ENCODE assay signal across 13 mouse cellular contexts in genomic region chr12:70293927-70294684, GRCm38 (mm10). TPM values are rescaled to one million over a fixed set of nuclear protein-coding genes. Genes with fewer than 3 reads are reported as not detected.
DNase-seq lines count a peak whose midpoint lies in the region; ATAC-seq and TF ChIP-seq lines count a peak whose summit lies in the region.
"Had no signal": no experiment of that assay in that cellular context is flagged by ENCODE, and none has a peak within 500 bp of the region (broad histone marks: within the 10 kb centered on the region; RNA-seq: fewer than 3 reads in every experiment).

No protein-coding gene starts in this region.

- no peak overlapping the region for H3K9ac ChIP-seq in forebrain, embryonic 12.5 days
- no peak overlapping the region for H3K9ac ChIP-seq in lung, postnatal 0 days (replicated peaks; ENCODE audit: low read depth)
- H3K9ac ChIP-seq in forebrain, embryonic 11.5 days (ENCODE audit: low read length): no peak overlapping the region
- no peak overlapping the region for H3K9ac ChIP-seq in neural tube, embryonic 13.5 days
- H3K9ac ChIP-seq: embryonic facial prominence, embryonic 13.5 days had no signal

- no peak for TF ChIP-seq POLR2A in lung, adult 2 months (IDR thresholded peaks at IDR 0.05; ENCODE audit: borderline replicate concordance, extremely low read depth, low read depth, low read length)

- no peak overlapping the region for H3K4me2 ChIP-seq in forebrain, embryonic 12.5 days
- H3K4me2 ChIP-seq in lung, postnatal 0 days (replicated peaks; ENCODE audit: low read depth, low read length): no peak overlapping the region
- no peak overlapping the region for H3K4me2 ChIP-seq in forebrain, embryonic 11.5 days (ENCODE audit: low read depth, low read length, severe bottlenecking)
- H3K4me2 ChIP-seq in neural tube, embryonic 13.5 days: no peak overlapping the region
- H3K4me2 ChIP-seq: embryonic facial prominence, embryonic 13.5 days had no signal

- TF ChIP-seq EP300 in lung, postnatal 0 days (IDR thresholded peaks at IDR 0.05): no peak

- H3K9me3 ChIP-seq in forebrain, embryonic 10.5 days: peaks cover 3% of the 10 kb centered on the region; the same call in 1 of the 2 replicates
- no peaks in the 10 kb centered on the region for H3K9me3 ChIP-seq in forebrain, embryonic 12.5 days
- H3K9me3 ChIP-seq in lung, postnatal 0 days (ENCODE audit: low read length): no peaks in the 10 kb centered on the region
- H3K9me3 ChIP-seq in forebrain, embryonic 11.5 days (ENCODE audit: control insufficient read depth, low read length): no peaks in the 10 kb centered on the region
- no peaks in the 10 kb centered on the region for H3K9me3 ChIP-seq in neural tube, embryonic 13.5 days
- H3K9me3 ChIP-seq: embryonic facial prominence, embryonic 13.5 days had no signal

- TF ChIP-seq CTCF in lung, postnatal 0 days (IDR thresholded peaks at IDR 0.05): 0 out of 2 replicates have a peak, but pooled peaks have one; percentile 7
- no peak for TF ChIP-seq CTCF in lung, adult 2 months (IDR thresholded peaks at IDR 0.05; ENCODE audit: insufficient read depth, low read length)

- DNase-seq in forebrain, embryonic 10.5 days (ENCODE audit: extremely low spot score, low spot score): no peak
- no peak for DNase-seq in lung, postnatal 0 days (ENCODE audit: low spot score)
- no peak for DNase-seq in lung, adult 2 months
- DNase-seq in forebrain, embryonic 11.5 days (ENCODE audit: low spot score): no peak
- DNase-seq in thymus, adult 18-20 months: no peak
- DNase-seq in right cerebral cortex, postnatal 25 days: no peak
- DNase-seq: cerebellum, adult 8-10 months; kidney, adult 8-10 months; right cerebral cortex, postnatal 14 days had no signal

- H3K4me1 ChIP-seq in forebrain, embryonic 10.5 days: peaks cover 13% of the 10 kb centered on the region
- peaks cover 19% of the 10 kb centered on the region for H3K4me1 ChIP-seq in forebrain, embryonic 12.5 days
- H3K4me1 ChIP-seq in lung, postnatal 0 days (ENCODE audit: insufficient read depth, low read depth, low read length): no peaks in the 10 kb centered on the region
- H3K4me1 ChIP-seq in lung, adult 2 months (ENCODE audit: control insufficient read depth, insufficient read depth, low read length): no peaks in the 10 kb centered on the region
- H3K4me1 ChIP-seq in forebrain, embryonic 11.5 days (replicated peaks; ENCODE audit: control insufficient read depth, insufficient read depth, low read length): no peaks in the 10 kb centered on the region
- H3K4me1 ChIP-seq in neural tube, embryonic 13.5 days (replicated peaks): peaks cover 23% of the 10 kb centered on the region
- H3K4me1 ChIP-seq: embryonic facial prominence, embryonic 13.5 days had no signal

- 0 out of 2 replicates have a peak overlapping the region, but pooled peaks have one; percentile 15 for H3K27ac ChIP-seq in forebrain, embryonic 10.5 days
- H3K27ac ChIP-seq in forebrain, embryonic 12.5 days: no peak overlapping the region
- H3K27ac ChIP-seq in lung, postnatal 0 days (ENCODE audit: low read length): no peak overlapping the region
- H3K27ac ChIP-seq in forebrain, embryonic 11.5 days (ENCODE audit: low read depth, low read length): no peak overlapping the region
- peak overlapping the region; percentile 57; the same call in 1 of the 2 replicates for H3K27ac ChIP-seq in neural tube, embryonic 13.5 days (replicated peaks)
- H3K27ac ChIP-seq: embryonic facial prominence, embryonic 13.5 days had no signal

- WGBS in forebrain, embryonic 10.5 days: 64% methylated on average over 5 of the region's 5 CpGs
- WGBS in forebrain, embryonic 12.5 days: 41% methylated on average over 5 of the region's 5 CpGs
- 64% methylated on average over 5 of the region's 5 CpGs for WGBS in lung, postnatal 0 days
- WGBS in lung, adult 2 months: 67% methylated on average over 5 of the region's 5 CpGs
- WGBS in forebrain, embryonic 11.5 days: 57% methylated on average over 5 of the region's 5 CpGs
- 21% methylated on average over 5 of the region's 5 CpGs for WGBS in neural tube, embryonic 13.5 days

- no peaks in the 10 kb centered on the region for H3K27me3 ChIP-seq in forebrain, embryonic 10.5 days (ENCODE audit: poor library complexity, severe bottlenecking)
- H3K27me3 ChIP-seq in forebrain, embryonic 12.5 days: no peaks in the 10 kb centered on the region
- H3K27me3 ChIP-seq in lung, postnatal 0 days (replicated peaks; ENCODE audit: insufficient read depth, low read length): no peaks in the 10 kb centered on the region
- no peaks in the 10 kb centered on the region for H3K27me3 ChIP-seq in forebrain, embryonic 11.5 days (ENCODE audit: control insufficient read depth, insufficient read depth, low read length)
- H3K27me3 ChIP-seq in neural tube, embryonic 13.5 days: no peaks in the 10 kb centered on the region
- H3K27me3 ChIP-seq: embryonic facial prominence, embryonic 13.5 days had no signal

- H3K36me3 ChIP-seq in forebrain, embryonic 10.5 days (replicated peaks): no peaks in the 10 kb centered on the region
- no peaks in the 10 kb centered on the region for H3K36me3 ChIP-seq in forebrain, embryonic 12.5 days (replicated peaks)
- no peaks in the 10 kb centered on the region for H3K36me3 ChIP-seq in lung, postnatal 0 days (ENCODE audit: insufficient read depth, low read length)
- no peaks in the 10 kb centered on the region for H3K36me3 ChIP-seq in forebrain, embryonic 11.5 days (ENCODE audit: control insufficient read depth, insufficient read depth, low read length)
- H3K36me3 ChIP-seq in neural tube, embryonic 13.5 days: peaks cover 17% of the 10 kb centered on the region
- H3K36me3 ChIP-seq: embryonic facial prominence, embryonic 13.5 days had no signal

- ATAC-seq in forebrain, embryonic 12.5 days (ENCODE audit: low FRiP score): no peak
- no peak for ATAC-seq in lung, postnatal 0 days
- ATAC-seq in forebrain, embryonic 11.5 days (replicated peaks; ENCODE audit: low FRiP score): 0 out of 2 replicates have a peak, but pooled peaks have one; percentile 36
- ATAC-seq in neural tube, embryonic 13.5 days (ENCODE audit: low read depth): peak; percentile 77

- no peak overlapping the region for H3K4me3 ChIP-seq in forebrain, embryonic 10.5 days
- no peak overlapping the region for H3K4me3 ChIP-seq in forebrain, embryonic 12.5 days (replicated peaks)
- H3K4me3 ChIP-seq in lung, postnatal 0 days (ENCODE audit: low read depth, low read length): no peak overlapping the region
- H3K4me3 ChIP-seq in lung, adult 2 months (replicated peaks; ENCODE audit: extremely low read depth, low read depth, low read length): no peak overlapping the region
- no peak overlapping the region for H3K4me3 ChIP-seq in forebrain, embryonic 11.5 days (ENCODE audit: low read depth, low read length)
- H3K4me3 ChIP-seq in neural tube, embryonic 13.5 days: no peak overlapping the region
- H3K4me3 ChIP-seq: embryonic facial prominence, embryonic 13.5 days had no signal

RNA-seq across cellular contexts. Expression of gene Trim9, which starts 53.3 kb away (rescaled TPM):
- polyA plus RNA-seq in forebrain, embryonic 10.5 days (2016; fragmentation: Nextera tagmentation; extraction: Ambion mirVana): 8.7 and 10.1 TPM in 2 replicates
- 17.5 and 18.1 TPM in 2 replicates for polyA plus RNA-seq in forebrain, embryonic 12.5 days (2016; fragmentation: Nextera tagmentation; extraction: Ambion mirVana)
- 0.42 and 0.43 TPM in 2 replicates for polyA plus RNA-seq in lung, postnatal 0 days (2015; fragmentation: Nextera tagmentation; extraction: Ambion mirVana)
- polyA plus RNA-seq in lung, adult 2 months (2012; rRNA removed): 0.06 and 0.28 TPM in 2 replicates
- polyA plus RNA-seq in forebrain, embryonic 11.5 days (2014; fragmentation: Nextera tagmentation; extraction: Ambion mirVana): 14.5 and 15.5 TPM in 2 replicates
- polyA plus RNA-seq in neural tube, embryonic 13.5 days (2015; fragmentation: Nextera tagmentation; extraction: Ambion mirVana): 61.0 and 62.3 TPM in 2 replicates
- polyA plus RNA-seq: C2C12 had no signal

Comparison
In these comparisons a context has a peak if more than half of its experiments do, and no peak if none do; other contexts are left out.
1. H3K27ac ChIP-seq: peak in forebrain, embryonic 10.5 days (single experiment) and neural tube, embryonic 13.5 days (single experiment); none in forebrain, embryonic 12.5 days (single experiment), lung, postnatal 0 days (single experiment) and forebrain, embryonic 11.5 days (single experiment).
2. ATAC-seq: peak in forebrain, embryonic 11.5 days (single experiment) and neural tube, embryonic 13.5 days (single experiment); none in forebrain, embryonic 12.5 days (single experiment) and lung, postnatal 0 days (single experiment).